Mouse (Mus musculus) 416B (cell line): Measurements from ENCODE around the gene Rpl12.

ENCODE experiments used
- DNase-seq: peaks from one replicate; pipeline ENCODE4 v3.0.0; 2011; ENCODE audit warnings: low read depth

Gene Rpl12

GRCm38 (mm10) chr2:32961192-32961995 lies at the start of gene Rpl12, which contains the start of gene Lrsam1:
TSS of gene Rpl12 (plus strand) at chr2:32961559.
TSS of gene Lrsam1 (minus strand) at chr2:32961614.
- peak; percentile 95 for DNase-seq

- DNase-seq: no peak
Measured at GRCm38 (mm10) chr2:32911639-32912182, 49.6 kb upstream of the Rpl12 start.

DNA sequence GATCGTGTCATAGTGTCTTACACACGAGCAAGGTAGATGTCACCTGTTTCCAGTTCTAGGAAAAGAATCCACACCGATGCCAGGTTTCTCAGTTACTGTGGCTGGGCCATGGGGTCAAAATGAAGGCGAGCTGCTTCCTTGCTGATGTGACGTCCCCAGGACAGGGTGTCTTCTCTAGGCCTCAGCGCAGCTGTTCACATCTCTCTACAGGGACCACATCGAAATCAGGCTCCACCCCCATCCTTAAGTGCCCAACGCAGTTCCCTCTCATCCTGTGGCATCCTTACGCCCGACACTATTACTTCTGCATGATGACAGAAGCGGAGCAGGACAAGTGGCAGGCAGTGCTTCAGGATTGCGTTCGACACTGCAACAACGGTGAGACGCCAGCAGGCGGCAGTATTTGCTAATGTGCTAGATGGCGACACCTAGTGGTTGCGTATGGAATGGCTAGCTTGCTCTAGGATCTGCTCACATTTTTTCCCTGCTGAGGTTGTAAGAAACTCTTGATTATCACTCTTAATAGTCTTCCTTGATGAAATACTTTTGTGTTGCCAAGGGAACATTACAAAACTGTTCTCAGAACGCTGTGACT lies 49.1 kb upstream of the Rpl12 start:
- DNase-seq: peak; percentile 91

DNA sequence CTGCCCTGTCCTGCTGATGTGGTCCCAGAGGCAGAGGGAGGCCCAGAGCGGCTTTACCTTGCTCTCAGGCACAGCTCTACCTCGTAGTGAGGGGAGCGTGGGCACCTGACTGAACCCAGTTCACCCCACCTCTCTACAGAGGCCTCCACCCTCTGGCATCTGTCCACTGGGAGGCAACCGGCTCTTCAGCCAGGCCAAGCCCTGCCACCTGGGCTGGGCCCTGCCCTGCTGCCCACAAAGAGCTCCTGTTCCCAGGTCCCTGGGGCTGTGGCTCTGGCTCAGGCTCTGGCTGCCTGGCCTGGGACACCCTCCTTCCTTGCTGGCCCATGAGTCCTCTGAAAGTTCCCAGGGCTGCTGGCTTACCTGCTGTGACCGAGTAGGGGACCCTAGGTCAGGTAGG lies 47.0 kb upstream of the Rpl12 start:
- DNase-seq: no peak

DNA sequence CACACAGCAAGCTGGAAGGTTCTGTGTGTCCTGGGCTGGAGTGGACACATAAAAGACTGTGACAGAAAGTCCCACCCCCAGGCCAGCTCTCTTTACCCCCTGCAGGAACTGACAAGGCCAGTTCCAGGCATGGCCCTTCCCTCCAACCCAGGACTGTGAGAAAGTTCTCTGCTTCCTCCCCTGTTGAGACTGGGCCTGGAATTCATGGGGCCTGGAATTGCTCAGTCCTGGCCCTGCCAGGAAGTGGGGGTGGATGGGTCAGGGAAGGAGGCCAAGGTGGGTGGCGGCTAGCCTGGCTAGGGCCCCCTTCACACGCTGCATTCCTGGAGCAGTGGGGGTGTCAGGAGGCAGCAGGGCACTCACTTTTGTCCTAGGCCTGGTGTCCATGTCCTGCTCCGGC lies 46.5 kb upstream of the Rpl12 start:
- DNase-seq: no peak

- peak; percentile 91 for DNase-seq
Measured at GRCm38 (mm10) chr2:32917526-32917925, 43.8 kb upstream of the Rpl12 start.

- no peak for DNase-seq
Measured at GRCm38 (mm10) chr2:32918391-32918790, 43.0 kb upstream of the Rpl12 start.

- DNase-seq: no peak
Measured at GRCm38 (mm10) chr2:32921235-32921634, 40.1 kb upstream of the Rpl12 start.

DNA sequence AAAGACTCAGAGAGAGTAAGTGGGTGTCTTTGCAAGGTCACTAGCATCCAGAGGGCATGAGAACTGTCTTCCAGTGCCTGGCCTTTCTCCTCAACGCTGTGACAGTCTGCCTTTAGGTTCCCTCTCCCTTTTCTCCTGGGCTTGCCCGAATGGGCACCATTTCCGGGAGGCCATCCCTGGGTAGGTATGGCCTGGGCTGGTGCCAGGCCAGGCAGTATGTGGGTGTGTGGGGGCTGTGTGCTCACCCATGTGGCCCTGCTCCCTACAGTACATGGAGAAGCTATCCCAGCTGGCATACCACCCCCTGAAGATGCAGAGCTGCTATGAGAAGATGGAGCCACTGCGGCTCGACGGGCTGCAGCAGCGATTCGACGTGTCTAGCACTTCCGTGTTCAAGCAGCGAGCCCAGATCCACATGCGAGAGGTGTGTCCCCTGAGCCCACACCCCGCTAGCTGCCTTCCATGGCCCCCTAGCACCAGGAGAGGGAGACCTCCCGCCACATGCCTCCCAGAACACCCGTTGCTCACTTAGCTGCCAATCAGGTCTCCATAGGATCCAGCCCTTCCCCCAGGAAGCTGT lies 39.5 kb upstream of the Rpl12 start:
- no peak for DNase-seq

- no peak for DNase-seq
Measured at GRCm38 (mm10) chr2:32922564-32922963, 38.8 kb upstream of the Rpl12 start.

DNA sequence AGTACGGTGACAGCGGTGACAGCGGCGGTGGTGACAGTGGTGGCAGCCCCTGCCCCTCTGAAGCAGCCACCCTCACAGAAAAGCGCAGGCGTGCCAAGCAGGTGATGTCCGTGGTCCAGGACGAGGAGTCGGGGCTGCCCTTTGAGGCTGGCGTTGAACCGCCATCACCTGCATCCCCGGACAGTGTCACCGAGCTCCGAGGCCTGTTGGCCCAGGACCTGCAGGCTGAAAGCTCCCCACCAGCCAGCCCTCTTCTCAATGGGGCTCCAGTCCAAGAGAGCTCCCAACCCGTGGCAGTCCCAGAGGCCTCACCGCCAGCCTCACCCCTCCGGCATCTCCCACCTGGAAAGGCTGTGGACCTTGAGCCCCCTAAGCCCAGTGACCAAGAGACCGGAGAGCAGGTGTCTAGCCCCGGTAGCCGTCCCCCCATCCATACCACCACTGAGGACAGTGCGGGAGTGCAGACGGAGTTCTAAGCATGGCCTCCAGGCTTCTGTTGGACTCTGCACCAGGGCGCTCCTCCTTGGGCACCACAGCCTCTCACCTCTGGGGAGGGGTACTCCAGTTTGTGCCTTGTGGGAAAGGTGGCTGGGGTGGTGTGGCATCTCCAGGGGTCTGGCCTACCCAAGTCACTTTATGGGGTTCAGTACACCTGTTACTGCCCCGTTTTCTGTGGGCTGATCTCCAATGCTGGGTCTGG lies 37.7 kb upstream of the Rpl12 start:
- no peak for DNase-seq

DNA sequence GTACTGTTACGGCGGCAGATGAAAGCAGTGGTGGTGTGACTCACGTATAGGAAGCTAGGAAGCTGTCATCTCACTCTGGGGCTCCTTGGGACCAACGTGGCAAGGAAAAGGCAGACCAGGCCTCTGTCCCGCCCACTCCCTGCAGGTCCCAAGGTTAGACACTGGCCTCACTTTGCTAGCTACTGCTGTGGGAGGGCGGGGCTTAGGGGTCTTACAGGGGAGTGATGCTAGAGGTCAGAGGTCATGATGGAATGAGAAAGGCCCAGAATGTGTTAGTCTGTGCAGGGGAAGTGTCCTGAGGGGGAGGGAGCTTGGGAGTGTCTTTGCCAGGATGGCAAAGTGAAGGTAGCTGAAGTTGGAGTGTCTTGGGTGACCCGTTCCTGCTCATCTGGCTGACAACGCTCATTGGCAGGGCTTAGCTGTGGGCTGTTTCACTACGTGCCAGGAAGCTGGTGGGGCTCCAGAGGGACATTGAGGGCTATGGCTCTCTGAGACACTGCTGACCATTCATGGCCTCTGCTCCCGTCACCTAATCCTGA lies 37.0 kb upstream of the Rpl12 start:
- DNase-seq: no peak

DNA sequence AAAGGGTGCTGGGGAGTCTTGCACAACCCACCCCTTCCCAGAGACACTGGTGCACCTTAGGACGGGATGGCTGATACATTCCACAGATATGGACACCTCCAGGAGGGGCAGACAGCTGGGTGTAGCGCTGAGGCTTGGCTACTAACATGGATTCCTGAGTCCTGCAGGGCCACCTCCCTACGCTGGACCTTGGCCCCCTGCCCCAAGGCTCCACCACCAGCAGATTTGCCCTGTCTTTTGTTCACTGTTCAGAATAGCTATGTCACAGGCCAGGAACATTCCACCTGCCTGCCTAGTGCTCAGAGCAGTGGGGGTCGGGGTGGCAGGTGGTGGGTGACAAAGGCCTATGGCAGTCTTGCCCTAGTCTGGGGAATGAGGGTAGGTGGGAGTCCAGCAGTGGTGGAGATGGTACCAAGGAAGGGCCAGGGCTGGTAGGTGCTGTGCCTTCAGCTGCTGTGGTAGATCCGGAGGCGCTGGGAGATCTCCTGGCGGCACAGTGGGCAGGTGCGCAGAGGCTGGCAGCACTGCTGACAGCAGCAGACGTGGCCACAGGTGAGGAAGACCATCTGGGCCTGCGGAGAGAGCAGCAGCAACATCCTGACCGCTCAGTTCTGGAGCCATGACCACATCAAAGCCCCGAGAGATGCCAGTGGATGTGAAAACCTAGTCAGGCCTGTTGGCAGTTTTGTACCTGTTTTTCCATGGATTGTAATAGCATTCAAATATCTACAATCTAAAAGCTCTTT lies 34.9 kb upstream of the Rpl12 start:
- DNase-seq: no peak

DNA sequence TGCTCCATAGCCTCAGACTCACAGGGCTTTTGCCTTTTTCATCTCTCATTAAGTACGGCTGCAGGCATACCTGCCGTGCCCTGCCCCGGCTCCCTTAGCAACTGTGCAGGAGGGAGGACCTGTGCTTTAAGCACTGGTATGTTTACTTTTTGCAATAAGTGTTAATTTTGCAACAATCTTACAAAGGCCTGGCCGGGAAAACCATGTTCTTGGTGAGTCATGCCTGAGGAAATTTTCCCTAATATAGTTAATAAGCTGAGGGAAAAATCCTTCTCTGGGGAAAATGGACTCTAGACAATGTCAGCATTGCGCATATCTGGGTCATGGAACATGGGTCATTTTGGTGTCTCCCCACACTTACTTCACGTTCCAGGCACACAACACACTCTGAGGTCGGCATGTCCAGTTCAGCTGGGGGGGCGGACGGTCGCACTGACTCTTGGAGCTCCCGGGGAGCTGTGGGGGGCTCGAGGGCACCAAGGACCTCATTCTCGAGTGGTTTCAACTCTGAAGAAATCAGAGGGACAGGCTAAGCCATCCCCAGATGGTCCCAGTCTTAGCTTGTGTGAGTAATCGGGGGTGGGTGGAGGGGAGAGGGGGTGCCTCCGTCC lies 33.6 kb upstream of the Rpl12 start:
- no peak for DNase-seq

DNA sequence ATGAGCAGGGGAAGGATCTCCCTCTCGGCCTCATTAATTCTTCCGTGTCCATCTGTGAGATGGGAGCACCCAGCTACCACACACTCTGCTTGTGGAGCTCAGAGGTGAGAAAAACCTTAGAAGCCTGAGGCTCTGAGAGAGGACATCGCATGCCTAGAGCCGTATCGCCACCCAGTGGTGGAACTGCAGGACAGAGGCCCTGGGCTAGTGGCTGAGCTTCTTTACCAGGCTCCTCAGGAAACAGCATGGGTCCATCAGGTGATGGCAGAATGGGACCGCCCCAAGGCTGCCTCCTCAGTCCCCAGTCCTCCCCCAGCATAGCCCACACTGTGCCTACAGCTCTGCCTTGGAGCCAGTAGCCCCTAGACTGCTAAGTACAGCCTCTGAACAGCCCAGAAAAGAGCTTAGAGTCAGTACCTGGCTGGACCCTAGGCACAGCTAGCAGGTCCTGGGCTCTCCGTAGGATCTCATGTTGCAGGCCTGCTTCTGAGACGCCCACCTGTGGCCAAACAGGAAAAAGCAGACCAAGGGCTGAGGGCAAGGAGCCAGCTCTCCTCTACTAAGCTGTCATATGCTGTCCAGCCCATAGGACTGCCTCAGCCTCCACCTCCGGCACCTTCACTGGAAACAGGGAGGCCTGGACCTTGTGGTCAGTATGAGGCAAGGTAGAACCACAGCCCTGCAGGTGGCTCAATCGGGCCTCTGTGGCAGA lies 33.0 kb upstream of the Rpl12 start:
- peak; percentile 81 for DNase-seq

DNA sequence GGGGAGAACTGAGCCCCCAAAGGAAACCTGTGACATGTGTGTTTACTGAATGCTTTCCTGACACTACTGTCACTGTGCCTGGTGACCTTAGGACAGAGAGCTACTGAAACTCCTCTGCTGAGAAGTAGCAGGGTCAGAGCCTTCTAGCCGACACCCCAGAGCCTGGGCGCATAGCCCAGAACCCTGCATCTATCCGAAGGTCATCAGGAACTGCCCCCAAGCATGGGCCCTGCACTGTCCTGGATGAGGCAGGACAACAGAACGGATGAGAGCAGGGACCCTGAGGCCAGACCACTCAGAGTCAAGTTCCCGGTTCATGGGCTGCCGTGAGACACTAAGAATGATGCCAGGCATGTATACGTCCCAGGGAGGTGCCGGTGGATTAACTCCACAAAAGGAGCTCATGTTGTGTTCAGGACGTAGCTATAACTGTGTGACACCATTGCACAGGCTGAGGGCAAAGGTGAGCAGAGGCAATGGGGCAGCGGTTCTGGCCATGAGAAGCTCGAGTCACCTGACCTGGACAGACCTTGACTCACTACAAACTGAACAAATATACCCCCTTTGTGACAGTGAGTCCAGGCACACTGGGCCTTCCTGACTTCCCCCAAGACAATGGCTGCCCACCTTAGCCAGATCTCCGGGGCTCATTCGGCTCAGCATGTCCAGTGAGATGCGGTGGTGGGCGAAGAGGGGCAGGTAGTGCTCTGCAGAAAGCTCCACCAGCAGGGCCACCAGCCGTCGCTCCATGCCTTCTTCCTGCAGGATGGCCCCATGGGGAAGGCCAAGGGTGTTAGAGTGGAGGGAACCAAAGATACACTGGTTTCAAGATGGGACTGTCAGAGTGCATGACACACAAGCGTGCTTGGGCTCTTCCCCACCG lies 32.2 kb upstream of the Rpl12 start:
- no peak for DNase-seq

- DNase-seq: peak; percentile 68
Measured at GRCm38 (mm10) chr2:32931730-32932129, 29.6 kb upstream of the Rpl12 start.

GRCm38 (mm10) chr2:32938741-32939140 lies 22.6 kb upstream of the Rpl12 start:
- no peak for DNase-seq

- DNase-seq: peak; percentile 91
Measured at GRCm38 (mm10) chr2:32939418-32939817, 21.9 kb upstream of the Rpl12 start.
